Mouse (Mus musculus): ENCODE results near the gene Lrp5.

Lrp5 gene

DNA sequence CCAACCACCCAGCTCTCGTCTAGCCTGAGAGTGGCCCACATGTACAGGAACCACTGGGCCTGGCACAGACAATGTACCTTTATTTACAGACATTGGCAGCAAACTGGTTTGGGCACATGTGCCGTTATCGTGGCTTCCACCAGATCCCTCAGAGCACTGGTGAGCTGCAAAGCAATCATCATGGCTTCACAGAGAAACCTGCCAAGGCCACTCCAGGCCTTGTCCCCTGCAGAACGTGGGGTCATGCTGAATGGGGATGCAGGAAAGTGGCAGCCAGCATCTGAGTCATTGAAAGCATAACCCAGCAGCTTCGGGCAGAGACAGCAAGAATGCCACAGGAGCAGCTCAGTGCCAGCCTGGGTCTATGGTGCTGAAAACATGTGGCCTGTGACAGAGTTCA lies 92.0 kb downstream of the Lrp5 start:
- no peak for DNase-seq

- DNase-seq = no peak
These were observed 92.8 kb downstream of the Lrp5 start for GRCm38 (mm10) chr19:3593379-3594055.

DNA sequence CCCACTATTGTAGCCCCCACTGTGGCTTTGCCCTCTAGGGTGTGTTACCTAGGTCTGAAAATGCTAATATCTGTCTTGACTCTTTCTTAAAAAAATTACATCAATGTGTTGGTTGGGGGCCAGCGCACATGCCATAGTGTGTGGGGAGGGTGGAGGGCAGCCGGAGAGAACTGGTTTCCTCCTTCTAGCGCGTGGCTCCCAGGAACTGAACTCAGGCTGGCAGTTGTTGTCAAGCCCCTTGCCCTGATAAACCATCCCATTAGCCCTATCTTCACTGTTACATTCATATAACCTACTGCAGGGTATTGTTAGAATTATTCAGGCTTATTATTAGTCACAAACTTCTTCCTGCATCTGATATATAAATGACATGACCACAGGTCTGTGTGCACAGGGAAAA lies 96.4 kb downstream of the Lrp5 start:
- no peak for DNase-seq

GRCm38 (mm10) chr19:3589547-3589946 lies 96.8 kb downstream of the Lrp5 start:
- no peak for DNase-seq

DNA sequence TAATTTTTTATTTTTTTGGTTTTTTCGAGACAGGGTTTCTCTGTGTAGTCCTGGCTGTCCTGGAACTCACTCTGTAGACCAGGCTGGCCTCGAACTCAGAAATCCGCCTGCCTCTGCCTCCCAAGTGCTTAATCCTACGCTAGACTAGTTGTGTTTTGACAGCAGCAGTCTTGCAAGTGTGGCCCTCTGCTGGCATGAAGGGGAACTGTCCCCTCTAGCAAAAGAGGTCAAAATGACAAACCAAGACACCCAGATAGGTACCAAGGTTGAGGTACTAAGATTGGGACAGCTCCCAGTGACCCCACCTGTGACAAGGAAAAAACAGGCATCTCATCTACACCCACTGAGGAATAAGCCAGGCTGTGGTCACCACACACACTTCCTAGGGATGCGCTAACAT lies 98.6 kb downstream of the Lrp5 start:
- DNase-seq = peak in 1 of 2 experiments; percentile 45

- DNase-seq = peak; percentile 49 to 65
These were observed 99.8 kb downstream of the Lrp5 start for GRCm38 (mm10) chr19:3586540-3586939.

DNA sequence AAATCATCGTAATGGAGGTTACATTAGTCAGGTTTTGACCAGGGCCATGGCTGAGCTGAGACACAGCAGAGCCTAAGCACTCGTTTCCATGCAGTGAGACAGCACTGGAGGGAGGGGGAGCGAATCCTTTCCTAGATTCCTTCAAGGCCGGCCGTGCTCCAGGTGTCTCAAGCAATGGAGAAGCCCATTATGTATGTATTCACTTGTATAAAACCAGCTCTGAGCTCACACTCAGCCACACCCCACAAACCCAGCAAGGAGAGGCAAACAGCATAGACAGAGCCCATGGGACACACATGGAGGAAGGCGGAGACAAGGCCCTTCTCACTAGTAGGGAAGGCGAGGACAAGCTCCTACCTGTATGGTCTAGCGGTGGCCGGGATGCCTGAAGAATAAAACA lies 100.3 kb downstream of the Lrp5 start:
- DNase-seq = no peak

DNA sequence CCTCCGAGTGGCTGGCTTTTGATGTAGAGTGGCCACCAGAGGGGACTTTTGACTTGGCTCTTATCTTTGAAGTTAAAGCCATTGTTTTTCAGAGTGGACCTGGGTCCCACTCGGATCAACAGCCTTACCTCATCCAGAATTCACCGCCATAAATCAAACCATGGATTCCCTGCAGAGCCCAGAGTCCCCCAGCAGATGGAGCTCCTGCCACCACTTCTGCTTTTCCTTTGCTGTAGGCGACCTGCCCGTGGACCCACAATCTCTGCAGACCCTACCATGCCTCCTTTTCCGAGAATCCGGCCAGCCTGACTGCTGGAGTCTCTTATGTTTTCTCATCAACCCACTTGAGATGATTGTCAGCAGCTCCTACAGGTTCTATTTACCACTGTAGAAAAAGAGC lies 105.0 kb downstream of the Lrp5 start:
- DNase-seq = peak; percentile 83

DNA sequence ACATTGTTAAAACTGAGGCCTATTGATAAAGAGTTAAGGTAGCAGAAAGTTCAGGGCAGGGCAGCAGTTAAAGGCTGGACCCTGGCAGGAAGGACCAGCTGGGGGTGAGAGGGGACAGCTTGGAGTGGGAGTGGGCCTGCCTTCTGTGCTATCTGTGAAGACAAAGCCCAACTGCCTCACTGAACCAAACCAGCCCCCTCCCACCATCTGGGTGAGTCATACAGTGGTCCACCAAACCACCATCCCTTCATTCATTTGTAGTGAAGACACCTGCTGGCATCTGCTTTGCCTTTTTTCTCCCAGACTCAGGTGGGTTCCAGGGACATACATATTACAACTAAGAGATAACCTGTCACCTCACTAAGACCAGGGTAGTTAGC lies 108.5 kb downstream of the Lrp5 start:
- no peak for DNase-seq

GRCm38 (mm10) chr19:3577265-3577910 lies 109.0 kb downstream of the Lrp5 start:
- DNase-seq = no peak

DNA sequence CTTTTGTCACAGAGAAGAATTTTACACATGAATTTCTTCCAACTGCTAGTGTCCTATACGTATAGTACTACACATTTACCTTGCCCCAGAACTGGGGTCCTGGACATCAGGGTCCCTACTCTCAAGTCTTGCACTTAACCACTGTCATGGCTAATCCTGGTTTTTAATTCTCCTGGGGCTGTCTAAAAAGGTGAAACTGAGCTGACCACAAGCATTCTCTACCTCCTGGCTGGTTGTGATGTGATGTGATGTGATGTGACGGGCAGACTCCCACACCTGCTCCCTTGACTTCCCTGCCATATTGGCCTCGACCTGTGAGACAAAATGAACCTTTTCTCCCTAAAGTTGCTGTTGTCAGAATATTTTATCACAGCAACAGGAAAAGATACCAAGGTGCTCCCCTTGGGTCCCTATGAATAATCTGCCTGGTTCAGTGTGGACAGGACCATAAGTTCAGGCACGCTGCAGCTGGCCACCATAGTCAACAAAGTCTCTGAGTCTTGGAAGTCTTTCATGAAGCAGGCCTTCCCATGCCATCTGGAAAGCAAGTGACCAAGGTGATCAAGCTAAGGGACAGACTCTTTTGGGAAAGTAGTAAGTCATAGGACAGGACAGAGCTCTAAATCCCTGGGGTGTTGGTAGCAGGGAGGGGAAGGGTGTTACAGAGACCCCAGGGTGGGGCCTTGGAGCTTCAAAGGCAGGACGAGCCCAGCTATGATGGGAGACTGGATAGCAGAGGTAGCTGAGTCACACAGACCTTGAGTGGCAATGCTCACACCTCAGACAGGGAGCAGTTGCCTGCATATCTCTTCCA lies 109.7 kb downstream of the Lrp5 start:
- peak; percentile 24 to 27 for DNase-seq

DNA sequence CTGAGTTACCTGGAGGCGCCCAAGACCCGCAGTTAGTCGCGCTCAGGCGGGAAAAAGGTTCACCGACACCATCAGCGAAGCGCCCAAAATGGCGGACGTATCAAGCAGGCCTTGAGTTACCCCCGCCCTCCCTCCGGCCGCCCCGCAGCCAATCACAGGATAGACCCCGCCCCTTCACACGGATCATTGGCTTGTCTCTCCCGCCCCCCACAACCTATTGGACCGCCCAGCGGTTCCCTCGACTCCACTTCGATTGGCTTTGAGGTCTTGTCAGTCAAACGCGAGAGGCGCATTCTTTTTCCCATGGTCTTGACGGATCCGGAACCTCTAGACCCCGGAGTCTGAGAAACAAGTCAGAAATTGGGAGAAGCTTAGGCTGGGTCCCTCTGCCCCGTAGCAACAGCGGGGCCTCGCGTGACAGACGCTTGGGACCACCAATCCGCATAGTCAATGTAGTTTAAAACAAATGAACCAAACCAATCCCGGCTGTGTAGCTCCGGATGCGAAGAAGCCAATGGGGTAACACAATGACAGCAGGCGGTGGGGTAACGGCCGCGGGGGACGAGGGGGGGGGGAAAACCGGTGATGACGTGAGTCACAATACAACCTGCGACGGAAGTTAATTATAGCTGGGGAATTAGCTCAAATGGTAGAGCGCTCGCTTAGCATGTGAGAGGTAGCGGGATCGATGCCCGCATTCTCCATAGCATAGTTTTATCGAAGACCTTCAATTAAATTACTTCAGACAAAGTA lies 110.6 kb downstream of the Lrp5 start, which contains the start of gene Ppp6r3:
Ppp6r3 (minus strand) TSS at position 118 of the 753 bp plus-strand sequence.
- DNase-seq = peak; percentile 97 to 99

DNA sequence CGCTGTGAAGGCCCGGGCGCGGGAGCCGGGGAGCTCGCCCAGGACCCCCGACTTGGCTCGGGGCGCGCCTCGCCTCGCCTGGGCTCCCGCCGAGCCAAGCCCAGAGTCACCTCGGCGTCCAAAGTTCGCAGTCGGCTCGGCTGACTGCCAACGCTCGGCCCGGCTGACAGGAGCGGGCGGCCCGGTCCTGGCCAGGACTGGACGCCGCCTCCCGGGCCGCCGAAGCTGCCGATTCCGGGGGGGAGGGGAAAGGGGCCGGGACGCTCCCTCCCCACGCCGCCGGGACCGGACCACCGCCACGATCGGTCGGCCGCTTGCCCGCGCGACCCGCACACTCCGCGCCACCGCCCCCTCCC lies 111.1 kb downstream of the Lrp5 start:
- DNase-seq = peak in 1 of 2 experiments; percentile 88

DNA sequence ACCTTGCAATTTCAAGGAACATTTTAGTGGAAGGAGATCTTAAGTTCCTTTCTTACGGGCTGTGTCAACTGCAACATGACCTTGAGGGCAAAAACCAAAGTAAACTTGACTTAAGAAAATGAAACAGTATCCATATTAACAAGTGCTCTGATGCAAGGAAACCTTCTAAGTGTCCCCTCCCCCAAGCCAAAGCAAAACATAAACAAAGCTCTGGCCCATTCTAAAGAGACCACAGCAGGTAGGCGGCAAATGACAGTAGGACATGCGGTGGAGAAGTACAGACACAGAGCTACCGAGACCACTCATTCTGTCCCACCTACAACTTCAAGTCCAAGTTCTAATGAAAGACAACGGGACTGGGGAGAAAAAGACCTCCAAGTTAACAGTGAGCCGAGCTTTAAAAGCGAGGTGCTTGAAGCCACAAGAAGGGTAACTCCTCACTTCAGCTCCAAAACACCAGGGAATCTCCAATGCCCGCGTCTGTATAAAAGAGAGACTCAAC lies 111.7 kb downstream of the Lrp5 start:
- no peak for DNase-seq

- peak in 1 of 2 experiments; percentile 34 for DNase-seq
These were observed 122.1 kb downstream of the Lrp5 start for GRCm38 (mm10) chr19:3564309-3564708.

- no peak for DNase-seq
These were observed 123.6 kb downstream of the Lrp5 start for GRCm38 (mm10) chr19:3562752-3563151.

DNA sequence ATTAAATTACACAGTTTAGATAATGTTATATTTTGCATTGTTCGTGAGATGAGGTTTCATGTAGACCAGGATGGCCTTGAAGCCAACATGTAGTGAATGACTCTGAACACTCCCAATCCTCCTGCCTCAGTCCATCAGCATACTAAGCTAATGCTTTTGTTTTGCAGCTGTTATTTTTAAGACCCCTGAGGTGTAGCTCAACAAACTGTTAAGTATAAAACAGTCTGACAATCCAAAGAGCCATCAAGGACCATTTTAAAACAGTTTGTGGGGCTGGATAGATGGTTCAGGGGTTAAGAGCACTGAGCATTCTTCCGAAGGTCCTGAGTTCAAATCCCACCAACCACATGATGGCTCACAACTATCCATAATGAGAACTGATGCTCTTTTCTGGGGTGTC lies 124.1 kb downstream of the Lrp5 start:
- DNase-seq = no peak

DNA sequence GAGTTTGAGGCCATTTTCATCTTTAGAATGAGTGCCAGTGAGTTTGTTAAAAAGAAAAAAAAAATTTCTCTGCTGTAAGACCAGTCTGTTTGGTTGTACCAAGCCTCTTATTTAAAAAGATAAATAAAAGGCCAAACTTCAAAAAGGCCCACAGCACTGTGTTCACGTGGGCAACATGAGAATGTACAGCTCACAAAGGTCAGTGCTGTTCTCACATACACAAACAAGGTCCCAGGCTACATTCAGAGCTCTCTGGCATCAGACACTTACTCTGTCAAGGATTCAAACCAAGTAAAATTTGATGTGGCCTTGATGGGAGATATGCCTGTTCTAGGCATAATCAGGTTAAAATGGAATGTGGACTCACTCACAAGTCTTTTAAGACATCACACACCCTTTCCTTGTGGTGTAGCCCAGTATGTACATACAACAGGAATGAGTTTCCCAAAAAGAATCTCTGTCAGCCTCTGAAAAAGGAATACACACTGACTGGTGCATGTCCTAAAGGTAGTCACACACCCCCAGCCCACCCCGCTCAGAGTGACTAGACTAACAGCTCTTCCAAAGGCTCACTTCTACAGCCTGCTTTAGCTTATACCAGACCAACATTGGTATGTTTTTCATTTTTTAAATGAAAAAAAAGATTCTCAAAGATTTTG lies 130.1 kb downstream of the Lrp5 start:
- no peak for DNase-seq

DNA sequence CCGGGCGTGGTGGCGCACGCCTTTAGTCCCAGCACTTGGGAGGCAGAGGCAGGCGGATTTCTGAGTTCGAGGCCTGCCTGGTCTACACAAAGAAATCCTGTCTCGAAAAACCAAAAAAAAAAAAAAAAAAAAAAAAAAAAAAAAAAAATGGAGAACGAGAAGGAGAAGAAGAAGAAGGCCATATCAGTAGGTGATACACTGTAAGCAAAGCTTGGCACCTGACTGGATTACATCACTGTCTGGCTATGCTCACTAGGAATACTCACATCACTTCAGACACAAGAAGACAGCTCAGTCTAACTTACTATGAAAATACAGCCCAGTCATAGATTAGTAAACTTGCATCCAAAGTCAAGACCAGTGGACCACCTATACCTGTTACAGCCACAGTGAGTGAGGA lies 131.6 kb downstream of the Lrp5 start:
- no peak for DNase-seq

DNA sequence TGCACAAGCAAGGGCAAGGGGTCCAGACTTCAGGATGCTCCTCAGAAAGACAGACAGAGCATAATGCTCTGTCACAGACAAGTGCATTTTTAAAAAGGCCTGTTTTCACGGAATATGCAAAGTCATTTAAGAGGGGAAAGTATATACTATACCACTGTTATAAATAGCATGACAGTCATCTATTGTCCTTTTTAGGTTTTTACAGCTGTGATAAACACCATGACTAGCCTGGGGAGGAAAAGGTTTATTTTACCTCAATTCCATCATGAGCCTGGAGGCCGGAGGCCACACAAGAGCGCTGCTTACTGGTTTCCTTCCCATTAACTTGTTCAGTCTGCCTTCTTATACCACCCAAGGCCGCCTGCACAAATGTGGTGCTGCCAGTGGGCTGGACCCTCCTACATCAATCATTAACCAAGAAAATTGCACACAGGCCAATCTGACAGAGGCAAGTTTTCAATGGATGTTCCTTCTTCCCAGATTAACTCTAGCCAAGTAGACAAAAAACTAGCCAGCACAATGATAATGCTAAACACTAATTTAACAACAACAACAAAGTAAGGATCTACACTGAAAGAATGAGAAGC lies 134.7 kb downstream of the Lrp5 start:
- no peak for DNase-seq

GRCm38 (mm10) chr19:3550101-3550500 lies 136.3 kb downstream of the Lrp5 start:
- DNase-seq = no peak

- no peak for DNase-seq
These were observed 137.1 kb downstream of the Lrp5 start for GRCm38 (mm10) chr19:3549263-3549662.

Measured in cerebellum, postnatal 25 days (tissue).